Mouse (Mus musculus) ES-E14 (cell line): ENCODE results near the gene Cblc. TPM values are rescaled to one million over a fixed set of nuclear protein-coding genes. Genes with fewer than 3 reads are reported as not detected.

ENCODE experiments used
- DNase-seq: peaks from one replicate; pipeline ENCODE4 v3.0.0-alpha.2; 2013; ENCODE audit warnings: low read depth, low spot score
- H3K27ac ChIP-seq: 2 replicates; pipeline ENCODE4 v1.5.1; 2012; ENCODE audit warnings: low read depth, mild to moderate bottlenecking, low read length, moderate library complexity, mixed read lengths; ENCODE audit not compliant: poor library complexity, insufficient read depth, severe bottlenecking
- H3K36me3 ChIP-seq: 2 replicates; pipeline ENCODE4 v1.6.1; 2012; ENCODE audit warnings: mild to moderate bottlenecking, low read length, moderate library complexity, mixed read lengths; ENCODE audit not compliant: control insufficient read depth, poor library complexity, insufficient read depth, severe bottlenecking
- H3K4me1 ChIP-seq, 2 experiments: fragments of 150-350 bp in 1 of 2; sonication (generic) in 1 of 2; 2 replicates each; pipeline ENCODE4 v1.6.1; 2012; ENCODE audit warnings: low read length in 2 of 2, mild to moderate bottlenecking in 1 of 2, mixed read lengths in 1 of 2; ENCODE audit not compliant: control insufficient read depth in 2 of 2, insufficient read depth in 2 of 2, poor library complexity in 1 of 2
- H3K4me3 ChIP-seq, 2 experiments: fragments of 150-350 bp in 1 of 2; sonication (generic) in 1 of 2; 2 replicates each; pipeline ENCODE4 v1.5.1; 2012; ENCODE audit warnings: low read length in 2 of 2, low read depth in 1 of 2, mild to moderate bottlenecking in 1 of 2, mixed read lengths in 1 of 2; ENCODE audit not compliant: insufficient read depth in 1 of 2, poor library complexity in 1 of 2, severe bottlenecking in 1 of 2
- H3K9ac ChIP-seq: 2 replicates; pipeline ENCODE4 v1.6.1; 2012; ENCODE audit warnings: low read depth, mild to moderate bottlenecking, low read length, mixed read lengths; ENCODE audit not compliant: poor library complexity, insufficient read depth, severe bottlenecking
- H3K9me3 ChIP-seq: fragments of 150-350 bp; sonication (generic); 2 replicates; pipeline ENCODE4 v1.6.1; 2012; ENCODE audit warnings: low read depth, mild to moderate bottlenecking, low read length; ENCODE audit not compliant: control insufficient read depth, insufficient read depth
- CHD2 ChIP-seq: IDR thresholded peaks from 2 replicates; pipeline ENCODE4 v1.6.1; 2014; ENCODE audit warnings: mild to moderate bottlenecking, low read depth, low read length, inconsistent platforms
- HCFC1 ChIP-seq: IDR thresholded peaks from 2 replicates; pipeline ENCODE4 v1.6.1; 2012; ENCODE audit warnings: low read length, inconsistent platforms, borderline replicate concordance; ENCODE audit not compliant: insufficient read depth
- MAFK ChIP-seq: IDR thresholded peaks from 2 replicates; pipeline ENCODE4 v1.6.1; 2014; ENCODE audit warnings: mild to moderate bottlenecking, low read depth, low read length, inconsistent platforms; ENCODE audit not compliant: insufficient read depth
- ZC3H11A ChIP-seq: IDR thresholded peaks from 2 replicates; pipeline ENCODE4 v1.6.1; 2012; ENCODE audit warnings: low read depth, mild to moderate bottlenecking, inconsistent platforms, low read length, borderline replicate concordance
- ZNF384 ChIP-seq: IDR thresholded peaks from 2 replicates; pipeline ENCODE4 v1.6.1; 2012; ENCODE audit warnings: low read depth, low read length, inconsistent platforms
- in situ Hi-C, 2 experiments: fragments of 600-800 bp; cut with MboI; formaldehyde crosslinking; loops; one replicate each; pipeline ENCODE4 v1.15.1; 2025; ENCODE audit warnings: low sequenced_read_pairs in 2 of 2, inconsistent platforms in 1 of 2; ENCODE audit not compliant: unreplicated experiment in 2 of 2
- total RNA-seq: library from RNA; depleted of rRNA; stranded (reverse); fragments of 300-350 nt; gene quantifications from 2 replicates; pipeline ENCODE4 v1.2.3, GENCODE M21; 2012

Cblc gene
- total RNA-seq, 1 experiment, result 3.5 TPM

DNA sequence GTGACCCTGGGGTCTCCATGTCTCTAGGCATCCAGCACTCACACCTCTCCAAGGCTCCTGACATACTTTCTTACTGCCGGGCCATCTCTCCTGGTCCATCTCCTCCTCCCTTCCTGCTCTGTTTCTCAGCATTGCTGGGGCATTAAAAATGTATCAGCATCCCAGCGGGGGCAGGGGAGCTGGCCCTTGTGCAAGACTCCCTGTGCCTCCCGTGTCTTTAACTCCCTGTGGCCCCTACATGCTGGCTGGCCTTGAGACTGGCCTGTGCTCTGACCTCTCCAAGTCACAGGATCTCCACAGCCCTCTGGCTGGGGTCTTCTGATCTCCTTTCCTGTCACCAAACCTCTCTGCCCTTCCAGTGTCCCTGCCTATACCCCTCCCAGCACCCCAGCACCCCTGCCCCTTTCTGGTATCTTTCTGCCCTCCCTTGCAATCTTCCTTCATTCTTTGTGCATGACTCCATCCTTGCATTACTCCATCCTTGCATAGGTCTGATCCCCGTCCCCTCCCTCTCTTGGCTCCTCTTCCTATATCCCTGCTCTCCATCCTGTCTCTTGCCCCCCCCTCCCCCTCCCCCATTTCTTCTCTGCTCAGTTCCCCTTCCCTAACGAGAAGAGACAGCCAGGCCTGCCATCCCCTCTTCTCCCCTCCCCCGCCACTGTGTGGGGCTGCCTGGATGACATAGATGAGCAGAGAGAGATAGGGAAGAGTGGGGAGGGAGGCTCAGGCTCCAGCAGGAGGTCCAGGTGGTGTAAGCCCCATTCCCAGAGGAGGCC, 50.0 kb downstream of the Cblc start:
- Histone ChIP-seq H3K27ac (peak overlapping the region; percentile 56; the same call in 1 of the 2 replicates), H3K4me1 (peaks cover 13 to 25% of the 10 kb centered on the region in 2 experiments), H3K9me3 (no peaks in the 10 kb centered on the region), H3K9ac (peak overlapping the region; percentile 33; the same call in 1 of the 2 replicates), H3K36me3 (peaks cover 24% of the 10 kb centered on the region), H3K4me3 (peak overlapping the region; percentile 94; a peak in 3 of 4 replicates)
- no peak for DNase-seq
- in situ Hi-C loops, result loop anchor here in 1 of 2 experiments (5.0 kb wide), 2 partner anchors 41 to 126 kb away; no protein-coding TSS in a partner anchor
- TF ChIP-seq ZC3H11A (no peak), HCFC1 (no peak), MAFK (no peak), ZNF384 (no peak), CHD2 (no peak)

DNA sequence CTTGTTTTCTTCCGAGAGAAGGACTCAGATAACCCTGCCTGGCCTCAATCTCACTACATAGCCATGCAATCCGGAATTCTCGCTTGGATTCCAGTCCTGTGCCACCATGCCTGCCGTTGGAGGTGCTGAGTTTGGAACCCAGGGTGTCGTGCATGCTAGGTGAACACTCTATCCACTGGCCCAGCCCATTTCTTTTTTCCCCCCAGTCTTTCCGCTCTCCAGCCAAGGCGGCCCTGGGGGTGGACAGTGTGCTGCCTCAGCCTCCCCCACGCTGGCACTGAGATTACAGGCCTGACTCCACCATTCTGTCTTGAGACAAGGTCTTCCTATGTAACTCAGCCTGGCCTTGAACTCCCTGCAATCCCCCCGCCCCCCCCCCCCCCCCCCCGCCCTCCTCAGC, 50.6 kb downstream of the Cblc start:
- Histone ChIP-seq H3K4me3 (peak overlapping the region in 1 of 2 experiments; percentile 94; a peak in 2 of 4 replicates), H3K9me3 (no peaks in the 10 kb centered on the region), H3K9ac (no peak overlapping the region; the same call in 1 of the 2 replicates), H3K4me1 (peaks cover 13 to 28% of the 10 kb centered on the region in 2 experiments), H3K36me3 (peaks cover 26% of the 10 kb centered on the region), H3K27ac (no peak overlapping the region; the same call in 1 of the 2 replicates)
- in situ Hi-C loops, result loop anchor here in 1 of 2 experiments (5.0 kb wide), 2 partner anchors 41 to 126 kb away; no protein-coding TSS in a partner anchor
- TF ChIP-seq CHD2, result no peak
- TF ChIP-seq ZC3H11A, result no peak
- TF ChIP-seq HCFC1, result no peak
- no peak for TF ChIP-seq ZNF384
- TF ChIP-seq MAFK, result no peak
- DNase-seq, result no peak

DNA sequence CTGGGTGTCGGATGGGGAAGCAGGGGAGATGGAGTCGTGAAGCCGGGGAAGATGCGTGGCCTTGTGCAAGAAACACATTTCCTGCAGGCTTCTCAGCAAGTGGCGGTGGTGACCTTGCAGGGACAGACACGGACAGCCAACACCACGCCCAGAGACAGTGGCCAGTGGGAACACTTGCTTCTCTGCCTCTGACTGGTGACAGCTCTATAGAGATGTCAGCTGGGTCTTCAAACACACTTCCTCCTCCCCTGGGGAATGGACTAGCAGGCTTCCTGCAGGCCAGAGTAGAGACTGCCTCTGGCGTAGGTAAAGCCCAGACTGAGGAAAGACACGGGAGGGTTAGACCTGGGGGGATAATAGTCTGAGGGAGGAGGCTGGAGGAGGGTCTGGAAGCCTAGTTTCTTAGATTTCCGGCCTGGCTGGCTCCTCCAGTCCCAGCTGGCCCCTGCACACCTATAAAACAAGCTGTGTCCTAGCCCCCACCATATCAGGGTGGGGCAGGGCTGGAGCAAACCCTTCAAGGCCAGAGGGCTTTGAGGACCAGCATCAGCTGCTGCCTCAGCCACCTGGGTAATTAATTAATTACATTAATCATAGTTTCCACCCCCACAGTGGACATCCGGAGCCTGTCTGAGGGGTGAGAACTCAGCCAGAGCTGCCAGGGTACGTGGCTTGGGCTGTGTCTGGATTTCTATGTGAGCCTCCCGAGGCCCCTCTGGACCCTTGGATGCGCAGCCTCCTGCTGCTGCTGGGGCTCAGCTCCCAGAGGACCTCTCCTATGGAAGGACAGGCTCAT, 51.8 kb downstream of the Cblc start:
- Histone ChIP-seq H3K9me3 (no peaks in the 10 kb centered on the region), H3K4me3 (peak overlapping the region; percentile 13 to 19; a peak in 3 of 4 replicates), H3K4me1 (peaks cover 15 to 28% of the 10 kb centered on the region in 2 experiments), H3K27ac (0 out of 2 replicates have a peak overlapping the region, but pooled peaks have one; percentile 5), H3K9ac (peak overlapping the region; percentile 24; the same call in 1 of the 2 replicates), H3K36me3 (peaks cover 28% of the 10 kb centered on the region)
- DNase-seq, result no peak
- TF ChIP-seq MAFK (no peak), HCFC1 (no peak), CHD2 (no peak), ZNF384 (no peak), ZC3H11A (no peak)
- in situ Hi-C loops, result loop anchor here in 1 of 2 experiments (5.0 kb wide), 2 partner anchors 43 to 128 kb away; no protein-coding TSS in a partner anchor

DNA sequence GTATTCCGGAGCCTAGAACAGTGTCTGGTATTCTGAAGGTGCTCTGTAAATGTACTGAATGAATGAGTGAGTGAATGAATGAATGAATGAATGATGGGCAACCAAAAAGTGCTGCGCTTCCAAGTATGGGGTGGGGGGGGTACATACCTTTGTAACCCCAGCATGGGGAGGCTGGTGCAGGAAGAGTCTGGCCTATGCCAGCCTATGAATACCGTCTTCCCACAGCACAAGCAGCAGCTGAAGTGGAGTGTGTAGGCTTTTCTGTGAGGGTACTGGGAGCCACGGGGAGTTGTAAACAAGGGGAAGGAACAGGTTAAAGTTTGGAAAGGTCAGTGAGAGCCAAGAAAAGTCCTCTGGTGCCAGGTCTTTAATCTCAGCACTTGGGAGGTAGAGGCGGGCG, 52.8 kb downstream of the Cblc start:
- Histone ChIP-seq H3K36me3 (peaks cover 35% of the 10 kb centered on the region), H3K4me1 (peaks cover 15 to 33% of the 10 kb centered on the region in 2 experiments), H3K9me3 (no peaks in the 10 kb centered on the region), H3K4me3 (no peak overlapping the region), H3K9ac (no peak overlapping the region), H3K27ac (peak overlapping the region; percentile 59; the same call in 1 of the 2 replicates)
- DNase-seq, result no peak
- TF ChIP-seq HCFC1, result no peak
- no peak for TF ChIP-seq ZNF384
- TF ChIP-seq CHD2, result no peak
- no peak for TF ChIP-seq ZC3H11A
- no peak for TF ChIP-seq MAFK
- in situ Hi-C loops, result no loop called here
